ENCODE assay signal across 9 mouse cellular contexts in genomic region chr11:86585598-86585984, GRCm38 (mm10). TPM values are rescaled to one million over a fixed set of nuclear protein-coding genes. Genes with fewer than 3 reads are reported as not detected.
A peak's percentile ranks its signal among the peaks of the same experiment; 100 is the strongest.
DNase-seq lines count a peak whose midpoint lies in the region; ATAC-seq and TF ChIP-seq lines count a peak whose summit lies in the region.
"Had no signal": no experiment of that assay in that cellular context is flagged by ENCODE, and none has a peak within 500 bp of the region (broad histone marks: within the 10 kb centered on the region; RNA-seq: fewer than 3 reads in every experiment).

No protein-coding gene starts in this region.

- H3K4me3 ChIP-seq in heart, embryonic 13.5 days, result peak overlapping the region; percentile 78
- no peak overlapping the region for H3K4me3 ChIP-seq in midbrain, embryonic 10.5 days
- H3K4me3 ChIP-seq in midbrain, embryonic 14.5 days (replicated peaks; ENCODE audit: low read depth, low read length), result no peak overlapping the region
- H3K4me3 ChIP-seq in embryonic fibroblast, embryonic 13.5 days (ENCODE audit: insufficient read depth, low read length), result peak overlapping the region; percentile 95
- H3K4me3 ChIP-seq in small intestine, adult 2 months (ENCODE audit: low read depth, low read length), result peak overlapping the region; percentile 82

- no peaks in the 10 kb centered on the region for H3K27me3 ChIP-seq in heart, embryonic 13.5 days (replicated peaks)
- H3K27me3 ChIP-seq in midbrain, embryonic 10.5 days (ENCODE audit: low read depth, poor library complexity, severe bottlenecking), result no peaks in the 10 kb centered on the region
- H3K27me3 ChIP-seq in midbrain, embryonic 14.5 days (ENCODE audit: control insufficient read depth, insufficient read depth, low read length), result no peaks in the 10 kb centered on the region
- no peaks in the 10 kb centered on the region for H3K27me3 ChIP-seq in small intestine, adult 2 months (ENCODE audit: control insufficient read depth, insufficient read depth, low read length)

- peaks cover 8% of the 10 kb centered on the region; the same call in 1 of the 2 replicates for H3K36me3 ChIP-seq in heart, embryonic 13.5 days
- H3K36me3 ChIP-seq in midbrain, embryonic 10.5 days, result no peaks in the 10 kb centered on the region
- peaks cover 6% of the 10 kb centered on the region; the same call in 1 of the 2 replicates for H3K36me3 ChIP-seq in midbrain, embryonic 14.5 days (ENCODE audit: control insufficient read depth, insufficient read depth, low read length)
- H3K36me3 ChIP-seq in small intestine, adult 2 months (ENCODE audit: control insufficient read depth, insufficient read depth, low read length), result peaks cover 23% of the 10 kb centered on the region

- no peak for TF ChIP-seq CTCF in embryonic fibroblast, embryonic 13.5 days (IDR thresholded peaks at IDR 0.05; ENCODE audit: borderline replicate concordance, insufficient read depth, low read length)
- no peak for TF ChIP-seq CTCF in small intestine, adult 2 months (IDR thresholded peaks at IDR 0.05; ENCODE audit: extremely low read depth, insufficient read length, insufficient replicate concordance, low read depth, low read length)

- H3K9me3 ChIP-seq in heart, embryonic 13.5 days, result no peaks in the 10 kb centered on the region
- H3K9me3 ChIP-seq in midbrain, embryonic 10.5 days (replicated peaks), result no peaks in the 10 kb centered on the region
- no peaks in the 10 kb centered on the region for H3K9me3 ChIP-seq in midbrain, embryonic 14.5 days (ENCODE audit: control insufficient read depth, low read length)

- 20% methylated on average over 3 of the region's 3 CpGs for WGBS in heart, embryonic 13.5 days
- 44% methylated on average over 3 of the region's 3 CpGs for WGBS in midbrain, embryonic 10.5 days
- WGBS in midbrain, embryonic 14.5 days, result 49% methylated on average over 3 of the region's 3 CpGs
- 2% methylated on average over 3 of the region's 3 CpGs for WGBS in small intestine, adult 2 months

- H3K27ac ChIP-seq in heart, embryonic 13.5 days (replicated peaks), result peak overlapping the region; percentile 97
- peak overlapping the region; percentile 55 for H3K27ac ChIP-seq in midbrain, embryonic 10.5 days (replicated peaks)
- no peak overlapping the region for H3K27ac ChIP-seq in midbrain, embryonic 14.5 days (replicated peaks; ENCODE audit: low read depth, low read length)
- peak overlapping the region; percentile 100 for H3K27ac ChIP-seq in embryonic fibroblast, embryonic 13.5 days (ENCODE audit: insufficient read depth, low read length)
- peak overlapping the region; percentile 99 for H3K27ac ChIP-seq in small intestine, adult 2 months (ENCODE audit: insufficient read depth, low read depth, low read length)

- peak; percentile 84 for TF ChIP-seq POLR2A in embryonic fibroblast, embryonic 13.5 days (IDR thresholded peaks at IDR 0.05; ENCODE audit: low read depth, low read length)
- peak; percentile 32; the same call in 1 of the 2 replicates for TF ChIP-seq POLR2A in small intestine, adult 2 months (IDR thresholded peaks at IDR 0.05; ENCODE audit: low read depth, low read length)

- peak overlapping the region; percentile 97 for H3K9ac ChIP-seq in heart, embryonic 13.5 days
- H3K9ac ChIP-seq in midbrain, embryonic 14.5 days (replicated peaks; ENCODE audit: low read length), result no peak overlapping the region

- H3K4me1 ChIP-seq in heart, embryonic 13.5 days, result peaks cover 54% of the 10 kb centered on the region
- H3K4me1 ChIP-seq in midbrain, embryonic 10.5 days, result peaks cover 27% of the 10 kb centered on the region
- H3K4me1 ChIP-seq in midbrain, embryonic 14.5 days (ENCODE audit: control insufficient read depth, insufficient read depth, low read length), result peaks cover 7% of the 10 kb centered on the region; the same call in 1 of the 2 replicates
- H3K4me1 ChIP-seq in embryonic fibroblast, embryonic 13.5 days (ENCODE audit: control insufficient read depth, insufficient read depth, low read length), result peaks cover 11% of the 10 kb centered on the region
- H3K4me1 ChIP-seq in small intestine, adult 2 months (ENCODE audit: control insufficient read depth, insufficient read depth, insufficient read length, low read length), result peaks cover 8% of the 10 kb centered on the region

- H3K4me2 ChIP-seq in heart, embryonic 13.5 days, result peak overlapping the region; percentile 73
- H3K4me2 ChIP-seq in midbrain, embryonic 14.5 days (ENCODE audit: low read length), result no peak overlapping the region

- ATAC-seq in heart, embryonic 13.5 days (ENCODE audit: extremely low read depth, insufficient number of reproducible peaks, low FRiP score, low TSS enrichment), result no peak
- ATAC-seq in midbrain, embryonic 14.5 days (ENCODE audit: low FRiP score, low TSS enrichment), result no peak

- DNase-seq in heart, adult 8-10 months (ENCODE audit: low spot score), result no peak
- no peak for DNase-seq in midbrain, embryonic 10.5 days (ENCODE audit: low spot score)
- no peak for DNase-seq in midbrain, embryonic 14.5 days
- DNase-seq in adrenal gland, postnatal 4 days (ENCODE audit: low spot score in 2 of 2), result no peak
- no peak for DNase-seq in cerebellum, adult 18-20 months
- DNase-seq: layer of hippocampus, postnatal 36 days had no signal

RNA-seq across cellular contexts. Expression of gene Tubd1, which starts 40.8 kb away (rescaled TPM):
- 11.5 and 11.9 TPM in 2 replicates for polyA plus RNA-seq in heart, embryonic 13.5 days (2015; fragmentation: Nextera tagmentation; extraction: Ambion mirVana)
- 1 to 10 TPM; 5.4 to 6.2 (median 5.8) TPM for total RNA-seq in heart, adult 8-10 months (2022)
- polyA plus RNA-seq in midbrain, embryonic 10.5 days (2016; fragmentation: Nextera tagmentation; extraction: Ambion mirVana), result 13.0 and 14.8 TPM in 2 replicates
- polyA plus RNA-seq in midbrain, embryonic 14.5 days (2014; fragmentation: Nextera tagmentation; extraction: Ambion mirVana), result 4.7 and 6.1 TPM in 2 replicates
- 6.4 and 8.2 TPM in 2 replicates for polyA plus RNA-seq in embryonic fibroblast, embryonic 13.5 days (2011; ENCODE audit: insufficient read length, low read depth, missing spikeins)
- 0.93 and 1.2 TPM in 2 replicates for polyA plus RNA-seq in small intestine, adult 2 months (2012; rRNA removed)
- 1 to 10 TPM; 6.3 to 7.5 TPM for total RNA-seq in adrenal gland, postnatal 4 days (2021)

RNA-seq across cellular contexts. Expression of gene Rps6kb1, which starts 41.0 kb away (rescaled TPM):
- 39.6 and 41.2 TPM in 2 replicates for polyA plus RNA-seq in heart, embryonic 13.5 days (2015; fragmentation: Nextera tagmentation; extraction: Ambion mirVana)
- total RNA-seq in heart, adult 8-10 months (2022), result 10 to 100 TPM; 16.5 to 24.5 (median 23.9) TPM
- polyA plus RNA-seq in midbrain, embryonic 10.5 days (2016; fragmentation: Nextera tagmentation; extraction: Ambion mirVana), result 56.2 and 58.3 TPM in 2 replicates
- polyA plus RNA-seq in midbrain, embryonic 14.5 days (2014; fragmentation: Nextera tagmentation; extraction: Ambion mirVana), result 44.4 and 47.8 TPM in 2 replicates
- polyA plus RNA-seq in embryonic fibroblast, embryonic 13.5 days (2011; ENCODE audit: insufficient read length, low read depth, missing spikeins), result 70.3 and 71.4 TPM in 2 replicates
- 1.5 and 3.9 TPM in 2 replicates for polyA plus RNA-seq in small intestine, adult 2 months (2012; rRNA removed)
- total RNA-seq in adrenal gland, postnatal 4 days (2021), result 10 to 100 TPM; 50.5 to 53.2 TPM

Comparison
In these comparisons a context has a peak if more than half of its experiments do, and no peak if none do; other contexts are left out.
1. H3K4me3 ChIP-seq: peak in heart, embryonic 13.5 days (single experiment), embryonic fibroblast, embryonic 13.5 days (single experiment) and small intestine, adult 2 months (single experiment); none in midbrain, embryonic 10.5 days (single experiment) and midbrain, embryonic 14.5 days (single experiment).